Comparison of ENCODE assay signal across 25 mouse cellular contexts in genomic region chr12:58473511-58473910, GRCm38 (mm10).
DNase-seq lines count a peak whose midpoint lies in the region; TF ChIP-seq lines count a peak whose summit lies in the region.
"Had no signal": no experiment of that assay in that cellular context is flagged by ENCODE, and none has a peak within 500 bp of the region (broad histone marks: within the 10 kb centered on the region; RNA-seq: fewer than 3 reads in every experiment).

No protein-coding gene starts in this region.

- no peak overlapping the region for H3K9ac ChIP-seq in ES-Bruce4 (ENCODE audit: low read depth, poor library complexity, severe bottlenecking)
- H3K9ac ChIP-seq: embryonic facial prominence, embryonic 13.5 days; forebrain, embryonic 12.5 days; forebrain, embryonic 15.5 days; hindbrain, embryonic 12.5 days; hindbrain, embryonic 15.5 days had no signal

- TF ChIP-seq POLR2A in ES-Bruce4 (IDR thresholded peaks at IDR 0.05; ENCODE audit: insufficient read depth, low read length): no peak

- no peak overlapping the region for H3K4me3 ChIP-seq in ES-Bruce4 (ENCODE audit: low read depth, low read length)
- H3K4me3 ChIP-seq: embryonic facial prominence, embryonic 10.5 days; embryonic facial prominence, embryonic 13.5 days; erythroblast, embryonic 14.5 days; forebrain, embryonic 12.5 days; forebrain, embryonic 15.5 days; hindbrain, embryonic 12.5 days; hindbrain, embryonic 15.5 days had no signal

- no peaks in the 10 kb centered on the region for H3K9me3 ChIP-seq in ES-Bruce4 (replicated peaks; ENCODE audit: control insufficient read depth, insufficient read depth, low read length, poor library complexity, severe bottlenecking)
- H3K9me3 ChIP-seq: embryonic facial prominence, embryonic 10.5 days; embryonic facial prominence, embryonic 13.5 days; forebrain, embryonic 12.5 days; forebrain, embryonic 15.5 days; G1E; hindbrain, embryonic 12.5 days; hindbrain, embryonic 15.5 days had no signal

- no peak for TF ChIP-seq CTCF in ES-Bruce4 (IDR thresholded peaks at IDR 0.05; ENCODE audit: low read depth, low read length)

- peaks cover 1% of the 10 kb centered on the region for H3K4me1 ChIP-seq in ES-Bruce4 (ENCODE audit: control insufficient read depth, insufficient read depth, low read length)
- H3K4me1 ChIP-seq: embryonic facial prominence, embryonic 13.5 days; forebrain, embryonic 12.5 days; forebrain, embryonic 15.5 days; hindbrain, embryonic 12.5 days; hindbrain, embryonic 15.5 days had no signal

- H3K27me3 ChIP-seq in ES-Bruce4 (ENCODE audit: control insufficient read depth, insufficient read depth, low read length, poor library complexity, severe bottlenecking): no peaks in the 10 kb centered on the region
- H3K27me3 ChIP-seq: CH12.LX; embryonic facial prominence, embryonic 13.5 days; forebrain, embryonic 12.5 days; forebrain, embryonic 15.5 days; hindbrain, embryonic 12.5 days; hindbrain, embryonic 15.5 days; Patski had no signal

- no peaks in the 10 kb centered on the region for H3K36me3 ChIP-seq in ES-Bruce4 (ENCODE audit: control insufficient read depth, insufficient read depth, low read length, poor library complexity, severe bottlenecking)
- H3K36me3 ChIP-seq: embryonic facial prominence, embryonic 10.5 days; embryonic facial prominence, embryonic 13.5 days; forebrain, embryonic 12.5 days; forebrain, embryonic 15.5 days; G1E; hindbrain, embryonic 12.5 days; hindbrain, embryonic 15.5 days had no signal

- peak overlapping the region; percentile 88 for H3K27ac ChIP-seq in ES-Bruce4 (ENCODE audit: insufficient read depth, low read length)
- H3K27ac ChIP-seq: embryonic facial prominence, embryonic 10.5 days; embryonic facial prominence, embryonic 13.5 days; forebrain, embryonic 12.5 days; forebrain, embryonic 15.5 days; hindbrain, embryonic 12.5 days; hindbrain, embryonic 15.5 days had no signal

- peak; percentile 22 for DNase-seq in embryo, embryonic 10.5 days (ENCODE audit: low spot score)
- DNase-seq in embryo, embryonic 10 days (ENCODE audit: low spot score): no peak
- DNase-seq in R1 (ENCODE audit: low read depth, low spot score): peak; percentile 78
- peak; percentile 11 for DNase-seq in mesoderm, embryonic 11.5 days (ENCODE audit: low read depth, low spot score)
- DNase-seq in urinary bladder, postnatal 14 days (ENCODE audit: low spot score): no peak
- DNase-seq in frontal cortex, adult 2 months (ENCODE audit: extremely low spot score in 1 of 2, low spot score in 1 of 2): no peak
- DNase-seq: adrenal gland, postnatal 10 days; adrenal gland, postnatal 36 days; cerebellum, adult 18-20 months; cerebellum, adult 9-10 months; cerebellum, postnatal 14 days; gastrocnemius, postnatal 10 days; gastrocnemius, postnatal 36 days; heart, adult 11 months had no signal

- no peak for TF ChIP-seq EP300 in ES-Bruce4 (IDR thresholded peaks at IDR 0.05; ENCODE audit: insufficient read depth, low read depth, low read length)

Comparison
In these comparisons a context has a peak if more than half of its experiments do, and no peak if none do; other contexts are left out.
1. DNase-seq: peak in embryo, embryonic 10.5 days (single experiment), R1 (single experiment) and mesoderm, embryonic 11.5 days (single experiment); none in embryo, embryonic 10 days (single experiment), urinary bladder, postnatal 14 days (single experiment) and frontal cortex, adult 2 months (0 of 2).